In genomic region chr17:23789749-23790268, GRCm38 (mm10) we compare ENCODE assay signal across 7 mouse cellular contexts. TPM values are rescaled to one million over a fixed set of nuclear protein-coding genes. Genes with fewer than 3 reads are reported as not detected.
DNase-seq lines count a peak whose midpoint lies in the region; ATAC-seq and TF ChIP-seq lines count a peak whose summit lies in the region.

No protein-coding gene starts in this region.

- H3K4me3 ChIP-seq in ES-Bruce4 (ENCODE audit: low read depth, low read length), result peak overlapping the region; percentile 76
- H3K4me3 ChIP-seq in forebrain, embryonic 15.5 days, result peak overlapping the region; percentile 41
- H3K4me3 ChIP-seq in liver, embryonic 15.5 days (replicated peaks), result peak overlapping the region; percentile 60

- H3K9me3 ChIP-seq in ES-Bruce4 (replicated peaks; ENCODE audit: control insufficient read depth, insufficient read depth, low read length, poor library complexity, severe bottlenecking), result no peaks in the 10 kb centered on the region
- H3K9me3 ChIP-seq in forebrain, embryonic 15.5 days, result no peaks in the 10 kb centered on the region
- no peaks in the 10 kb centered on the region for H3K9me3 ChIP-seq in liver, embryonic 15.5 days (replicated peaks)

- no peak for TF ChIP-seq POLR2A in ES-Bruce4 (IDR thresholded peaks at IDR 0.05; ENCODE audit: insufficient read depth, low read length)

- no peaks in the 10 kb centered on the region for H3K27me3 ChIP-seq in ES-Bruce4 (ENCODE audit: control insufficient read depth, insufficient read depth, low read length, poor library complexity, severe bottlenecking)
- H3K27me3 ChIP-seq in forebrain, embryonic 15.5 days, result no peaks in the 10 kb centered on the region
- peaks cover 12% of the 10 kb centered on the region for H3K27me3 ChIP-seq in liver, embryonic 15.5 days

- peak; percentile 77 for TF ChIP-seq EP300 in ES-Bruce4 (IDR thresholded peaks at IDR 0.05; ENCODE audit: insufficient read depth, low read depth, low read length)

- 13% methylated on average over 8 of the region's 8 CpGs for WGBS in forebrain, embryonic 15.5 days
- WGBS in liver, embryonic 15.5 days (ENCODE audit: insufficient replicate concordance), result 11% methylated on average over 8 of the region's 8 CpGs

- H3K27ac ChIP-seq in ES-Bruce4 (ENCODE audit: insufficient read depth, low read length), result peak overlapping the region; percentile 88
- peak overlapping the region; percentile 83 for H3K27ac ChIP-seq in forebrain, embryonic 15.5 days (replicated peaks)
- H3K27ac ChIP-seq in liver, embryonic 15.5 days (replicated peaks), result peak overlapping the region; percentile 39

- peak overlapping the region; percentile 79 for H3K9ac ChIP-seq in ES-Bruce4 (ENCODE audit: low read depth, poor library complexity, severe bottlenecking)
- H3K9ac ChIP-seq in forebrain, embryonic 15.5 days (replicated peaks), result peak overlapping the region; percentile 66
- peak overlapping the region; percentile 65 for H3K9ac ChIP-seq in liver, embryonic 15.5 days

- H3K36me3 ChIP-seq in ES-Bruce4 (ENCODE audit: control insufficient read depth, insufficient read depth, low read length, poor library complexity, severe bottlenecking), result no peaks in the 10 kb centered on the region
- H3K36me3 ChIP-seq in forebrain, embryonic 15.5 days, result no peaks in the 10 kb centered on the region
- H3K36me3 ChIP-seq in liver, embryonic 15.5 days (replicated peaks), result no peaks in the 10 kb centered on the region

- peak; percentile 36 for DNase-seq in 416B (ENCODE audit: low read depth)
- no peak for DNase-seq in testis, postnatal 14 days (ENCODE audit: low spot score)
- no peak for DNase-seq in cerebellum, postnatal 4 days (ENCODE audit: low spot score in 2 of 2)
- no peak for DNase-seq in gastrocnemius, postnatal 25 days

- H3K4me2 ChIP-seq in forebrain, embryonic 15.5 days (replicated peaks), result peak overlapping the region; percentile 69
- H3K4me2 ChIP-seq in liver, embryonic 15.5 days, result peak overlapping the region; percentile 87

- no peak for TF ChIP-seq CTCF in ES-Bruce4 (IDR thresholded peaks at IDR 0.05; ENCODE audit: low read depth, low read length)

- ATAC-seq in forebrain, embryonic 15.5 days (replicated peaks), result no peak
- 0 out of 2 replicates have a peak, but pooled peaks have one; percentile 9 for ATAC-seq in liver, embryonic 15.5 days (ENCODE audit: insufficient read depth)

- no peaks in the 10 kb centered on the region for H3K4me1 ChIP-seq in ES-Bruce4 (ENCODE audit: control insufficient read depth, insufficient read depth, low read length)
- peaks cover 33% of the 10 kb centered on the region for H3K4me1 ChIP-seq in forebrain, embryonic 15.5 days
- peaks cover 44% of the 10 kb centered on the region for H3K4me1 ChIP-seq in liver, embryonic 15.5 days (replicated peaks)

RNA-seq across cellular contexts. Expression of gene Srrm2, which starts 0.5 kb away (rescaled TPM):
- 552 and 560 TPM in 2 replicates for polyA plus RNA-seq in ES-Bruce4 (2011; ENCODE audit: insufficient read depth, insufficient read length, low read depth, missing spikeins)
- polyA plus RNA-seq in forebrain, embryonic 15.5 days (2015; fragmentation: Nextera tagmentation; extraction: Ambion mirVana), result 562 and 569 TPM in 2 replicates
- 167 and 170 TPM in 2 replicates for polyA plus RNA-seq in liver, embryonic 15.5 days (2015; fragmentation: Nextera tagmentation; extraction: Ambion mirVana)
- total RNA-seq in gastrocnemius, postnatal 25 days (2021), result 100 to 1,000 TPM; 157 to 160 TPM

RNA-seq across cellular contexts. Expression of gene Flywch2, which starts 3.9 kb away (rescaled TPM):
- 10.7 and 13.1 TPM in 2 replicates for polyA plus RNA-seq in ES-Bruce4 (2011; ENCODE audit: insufficient read depth, insufficient read length, low read depth, missing spikeins)
- polyA plus RNA-seq in forebrain, embryonic 15.5 days (2015; fragmentation: Nextera tagmentation; extraction: Ambion mirVana), result 30.7 and 31.9 TPM in 2 replicates
- polyA plus RNA-seq in liver, embryonic 15.5 days (2015; fragmentation: Nextera tagmentation; extraction: Ambion mirVana), result 0.93 and 0.94 TPM in 2 replicates
- total RNA-seq in gastrocnemius, postnatal 25 days (2021), result under 1 TPM; 0.56 to 0.83 TPM

RNA-seq across cellular contexts. Expression of gene Flywch1, which starts 18.4 kb away (rescaled TPM):
- polyA plus RNA-seq in ES-Bruce4 (2011; ENCODE audit: insufficient read depth, insufficient read length, low read depth, missing spikeins), result 32.9 and 34.2 TPM in 2 replicates
- polyA plus RNA-seq in forebrain, embryonic 15.5 days (2015; fragmentation: Nextera tagmentation; extraction: Ambion mirVana), result 162 and 164 TPM in 2 replicates
- 9.4 and 12.1 TPM in 2 replicates for polyA plus RNA-seq in liver, embryonic 15.5 days (2015; fragmentation: Nextera tagmentation; extraction: Ambion mirVana)
- total RNA-seq in gastrocnemius, postnatal 25 days (2021), result 10 to 100 TPM; 33.5 to 34.0 TPM

RNA-seq across cellular contexts. Expression of gene Elob, which starts 39.1 kb away (rescaled TPM):
- 398 and 458 TPM in 2 replicates for polyA plus RNA-seq in ES-Bruce4 (2011; ENCODE audit: insufficient read depth, insufficient read length, low read depth, missing spikeins)
- 1,149 and 1,206 TPM in 2 replicates for polyA plus RNA-seq in forebrain, embryonic 15.5 days (2015; fragmentation: Nextera tagmentation; extraction: Ambion mirVana)
- 388 and 452 TPM in 2 replicates for polyA plus RNA-seq in liver, embryonic 15.5 days (2015; fragmentation: Nextera tagmentation; extraction: Ambion mirVana)
- 100 to 1,000 TPM; 237 to 267 TPM for total RNA-seq in gastrocnemius, postnatal 25 days (2021)

RNA-seq across cellular contexts. Expression of gene Kremen2, which starts 44.2 kb away (rescaled TPM):
- polyA plus RNA-seq in ES-Bruce4 (2011; ENCODE audit: insufficient read depth, insufficient read length, low read depth, missing spikeins), result 0.57 and 1.4 TPM in 2 replicates
- polyA plus RNA-seq in forebrain, embryonic 15.5 days (2015; fragmentation: Nextera tagmentation; extraction: Ambion mirVana), result 0.48 and 0.50 TPM in 2 replicates
- polyA plus RNA-seq in liver, embryonic 15.5 days (2015; fragmentation: Nextera tagmentation; extraction: Ambion mirVana), result not detected in 2 replicates
- total RNA-seq in gastrocnemius, postnatal 25 days (2021), result not detected
